Mouse (Mus musculus) left cerebral cortex, postnatal 10 days (tissue): ENCODE measurements around the gene Arid3b. TPM values are rescaled to one million over a fixed set of nuclear protein-coding genes. Genes with fewer than 3 reads are reported as not detected.

ENCODE experiments used
- DNase-seq, 2 experiments: peaks; one replicate each; pipeline ENCODE4 v3.0.0; 2021 to 2022; ENCODE audit warnings: low spot score in 2 of 2, mixed read lengths in 1 of 2; ENCODE audit errors: extremely low spot score in 1 of 2
- intact Hi-C: fragments of 180-260 bp; cut with DNase I; formaldehyde crosslinking; loops from one replicate; pipeline ENCODE4 v1.15.1; 2025
- total RNA-seq, 2 experiments: library from RNA; stranded (reverse); gene quantifications; 2 replicates each; pipeline ENCODE4 v1.2.3; 2021

The Arid3b gene
- total RNA-seq, 2 experiments from 2014 or later: 7.7 to 9.3 TPM

DNA sequence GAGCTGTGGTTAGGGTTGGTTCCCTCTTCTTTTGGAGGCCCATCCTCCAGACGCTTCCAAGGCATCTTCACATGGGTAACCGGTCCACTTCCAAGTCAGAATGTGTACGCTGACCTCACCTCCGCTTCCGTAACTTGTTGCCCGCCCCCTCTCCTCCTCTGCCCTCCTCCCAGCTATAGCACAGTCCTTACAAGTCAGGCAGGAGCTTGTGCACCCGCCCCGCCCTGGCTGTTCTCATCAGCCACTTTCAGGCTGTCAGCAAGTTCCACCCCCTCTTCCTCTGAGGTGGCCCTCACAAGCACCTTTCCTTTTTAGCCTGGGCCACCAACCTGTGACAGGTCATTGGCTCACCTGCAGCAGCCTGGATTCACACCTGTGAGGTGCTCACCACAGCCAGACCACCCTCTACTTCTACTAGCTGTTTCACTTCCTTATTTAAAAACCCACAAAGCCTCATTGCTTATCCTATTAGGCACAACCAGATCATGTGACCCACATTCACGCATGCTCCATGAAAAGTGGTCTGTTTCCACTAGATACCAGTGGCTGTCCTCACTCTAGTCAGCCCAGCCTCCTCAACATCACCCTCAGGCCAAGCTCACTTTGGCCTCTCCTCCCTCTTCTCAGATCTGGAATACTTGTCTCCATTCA, 36.1 kb downstream of the Arid3b start:
- intact Hi-C loops: no loop called here
- DNase-seq: no peak

DNA sequence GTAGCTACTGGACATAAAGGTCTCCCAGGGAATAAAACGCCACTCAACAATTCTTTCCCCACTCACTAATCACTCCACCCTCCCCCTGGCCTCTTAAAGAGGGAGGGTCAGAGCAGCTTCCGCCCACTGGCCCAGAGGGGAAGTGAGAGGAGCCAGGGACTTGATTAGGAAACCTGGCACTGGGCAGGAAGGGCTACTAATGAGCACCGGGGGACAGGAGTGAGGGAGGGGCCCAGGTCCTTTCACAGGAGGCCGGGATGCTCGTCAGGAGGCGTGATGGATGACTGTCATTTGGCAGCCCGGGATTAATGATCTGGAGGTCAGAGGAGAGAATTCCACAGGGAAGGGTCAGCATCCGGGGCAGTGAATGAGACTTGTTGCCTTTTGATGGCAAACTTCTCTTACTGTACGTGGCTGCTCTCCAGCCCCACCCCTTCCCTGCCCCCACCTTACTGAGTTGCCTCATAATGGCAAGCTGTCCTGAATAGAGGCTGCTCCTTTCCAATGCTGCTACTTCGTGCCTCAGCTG, 37.8 kb downstream of the Arid3b start:
- DNase-seq: peak in 1 of 2 experiments; percentile 47
- intact Hi-C loops: no loop called here

DNA sequence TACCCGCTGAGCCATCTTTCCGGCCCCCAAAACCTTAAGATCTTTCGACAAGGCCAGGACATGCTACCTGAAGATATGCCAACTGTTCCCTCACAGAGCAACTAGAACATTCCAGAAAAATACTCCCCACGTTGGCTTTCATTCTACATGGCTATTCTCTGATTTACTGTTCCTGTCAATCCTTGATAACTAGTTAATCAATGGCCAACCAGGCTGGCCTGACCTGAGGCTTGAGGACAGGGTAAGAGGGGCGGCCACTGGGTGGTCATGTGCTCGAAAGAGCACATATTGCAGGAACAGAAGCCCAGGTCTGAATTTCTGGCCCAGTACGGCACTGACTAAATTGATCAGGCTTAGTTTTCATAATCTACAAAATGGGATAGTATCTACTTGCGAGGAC, 39.1 kb downstream of the Arid3b start:
- no peak for DNase-seq
- intact Hi-C loops: no loop called here

DNA sequence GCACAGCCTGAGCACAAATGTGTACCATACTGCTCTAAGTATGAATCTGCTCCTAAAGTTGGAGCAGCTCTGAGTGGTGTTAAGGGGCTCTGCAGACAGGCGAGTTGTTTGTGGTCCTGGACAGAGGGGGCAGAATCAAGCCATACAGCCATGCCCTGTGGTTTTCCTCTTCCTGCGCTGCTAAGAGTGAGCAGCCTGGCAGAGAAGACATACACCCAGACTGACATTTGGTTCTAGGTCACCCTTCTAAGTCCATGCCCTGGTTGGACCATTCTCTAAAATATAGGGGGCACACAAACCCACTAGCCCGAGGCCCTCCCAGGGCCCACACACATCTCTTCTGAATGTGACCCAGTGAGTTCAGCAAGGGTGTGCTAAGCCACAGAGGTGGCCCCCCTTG, 46.9 kb downstream of the Arid3b start:
- intact Hi-C loops: no loop called here
- no peak for DNase-seq

DNA sequence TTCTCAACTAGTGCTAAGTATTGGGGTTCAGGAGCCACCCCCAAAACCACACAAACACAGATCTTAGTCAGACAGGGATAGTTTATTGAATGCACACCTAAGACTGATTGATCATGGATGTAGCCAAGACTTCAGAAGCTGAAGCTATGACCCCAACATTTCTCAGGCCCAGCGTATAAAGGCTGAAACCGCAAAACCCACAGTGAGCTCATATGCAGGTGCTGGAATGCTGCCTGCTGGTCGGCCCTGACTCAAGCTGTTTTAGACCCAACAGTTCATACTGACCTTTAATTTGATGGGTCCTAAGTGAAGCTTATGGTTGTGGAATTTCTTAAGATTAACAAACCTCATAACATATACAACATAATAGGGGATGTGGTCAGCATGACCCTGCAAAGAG, 53.9 kb downstream of the Arid3b start:
- DNase-seq: no peak
- intact Hi-C loops: no loop called here

DNA sequence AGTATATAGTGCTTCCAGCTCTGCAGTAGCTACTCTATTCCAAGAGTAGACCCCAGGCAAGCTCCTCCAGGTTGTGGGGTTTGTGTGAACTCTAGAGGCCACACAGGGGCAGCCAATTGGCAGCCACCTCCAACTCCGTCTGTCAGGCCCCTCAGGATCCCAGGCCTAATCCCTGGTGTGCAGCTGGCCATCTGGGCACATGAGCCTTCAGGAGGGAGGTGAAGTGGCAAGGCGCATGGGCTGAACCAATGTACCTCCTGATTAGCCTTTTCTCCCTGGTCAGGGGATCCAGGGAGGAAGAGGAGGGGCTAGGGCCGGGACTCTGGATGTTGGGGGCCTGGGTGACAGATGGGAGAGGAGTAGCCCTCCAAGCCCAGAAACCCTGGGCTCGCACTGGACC, 60.9 kb downstream of the Arid3b start:
- DNase-seq: no peak
- intact Hi-C loops: loop anchor here (5.0 kb wide), 1 partner anchor 127 kb away; no protein-coding TSS in a partner anchor

DNA sequence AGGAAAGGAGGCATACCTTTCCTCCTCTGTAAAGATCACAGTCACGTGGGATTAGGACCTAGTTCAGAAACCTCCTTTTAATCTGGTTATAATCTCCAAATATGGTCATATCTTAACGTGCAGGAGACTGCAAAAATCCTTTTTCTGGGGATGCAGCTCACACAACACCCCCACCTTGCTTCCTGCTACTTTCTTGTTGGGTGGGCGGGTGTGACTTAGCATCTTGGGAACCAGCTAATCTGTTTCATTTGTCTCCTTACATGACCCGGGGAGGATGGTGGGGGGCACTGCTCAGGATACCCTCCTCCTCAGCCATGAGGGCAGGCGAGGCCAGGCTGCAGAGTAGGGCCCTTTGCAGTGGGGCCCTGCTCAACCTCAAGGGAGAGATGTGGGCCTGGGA, 61.6 kb downstream of the Arid3b start:
- intact Hi-C loops: loop anchor here (5.0 kb wide), 1 partner anchor 127 kb away; no protein-coding TSS in a partner anchor
- peak; percentile 40 to 65 for DNase-seq

DNA sequence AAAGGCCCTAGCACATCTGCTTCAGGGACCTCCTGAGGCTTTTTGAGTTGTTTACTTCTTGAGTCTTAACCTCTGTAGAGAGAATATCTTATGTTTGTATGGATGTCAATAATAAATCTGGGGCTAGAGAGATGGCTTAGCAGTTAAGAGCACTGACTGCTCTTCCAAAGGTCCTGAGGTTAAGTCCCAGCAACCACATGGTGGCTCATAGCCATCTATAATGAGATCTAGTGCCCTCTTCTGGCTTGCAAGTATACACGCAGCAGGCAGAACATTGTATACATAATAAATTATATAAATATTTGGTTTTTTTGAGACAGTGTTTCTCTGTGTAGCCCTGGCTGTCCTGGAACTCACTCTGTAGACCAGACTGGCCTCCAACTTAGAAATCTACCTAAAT, 62.4 kb downstream of the Arid3b start:
- DNase-seq: no peak
- intact Hi-C loops: no loop called here

DNA sequence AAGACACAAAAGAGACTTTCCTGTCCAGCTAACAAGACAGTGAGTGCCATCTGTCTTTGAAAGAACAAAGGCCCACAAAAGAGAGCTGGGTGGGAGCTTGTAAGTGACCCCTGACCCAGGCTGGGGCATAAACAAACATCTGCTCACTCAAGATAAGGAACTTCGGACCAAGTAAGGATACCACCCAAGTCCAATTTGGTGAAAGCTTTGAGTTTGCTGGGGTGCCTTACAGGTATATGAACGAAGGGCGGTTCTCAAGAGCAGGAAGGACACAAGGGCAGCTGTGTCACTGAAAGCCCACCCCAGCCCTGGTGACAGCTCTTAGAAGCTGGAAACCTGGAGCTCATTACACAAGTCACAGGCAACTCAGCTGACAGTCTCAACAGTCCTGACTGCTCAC, 62.8 kb downstream of the Arid3b start:
- no peak for DNase-seq
- intact Hi-C loops: no loop called here

DNA sequence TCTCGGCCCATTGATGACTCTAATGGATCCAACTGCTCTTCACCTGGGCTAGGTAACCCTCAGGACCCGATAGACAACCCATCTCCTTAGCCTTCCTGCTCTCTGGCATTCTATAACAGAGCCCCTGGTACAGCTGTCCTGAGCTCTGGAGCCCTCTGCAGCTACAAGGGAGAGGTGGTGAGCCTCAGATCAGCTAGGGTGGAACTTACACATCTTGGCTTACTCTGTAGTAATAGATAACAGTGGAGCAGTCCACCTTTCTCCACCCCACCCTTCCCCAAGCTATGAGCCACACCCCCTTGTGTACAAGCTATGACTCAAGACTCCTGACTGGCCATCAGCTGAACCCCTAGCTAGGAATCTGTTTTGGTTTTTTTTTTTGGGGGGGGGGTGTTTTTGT, 65.8 kb downstream of the Arid3b start:
- intact Hi-C loops: no loop called here
- DNase-seq: no peak

DNA sequence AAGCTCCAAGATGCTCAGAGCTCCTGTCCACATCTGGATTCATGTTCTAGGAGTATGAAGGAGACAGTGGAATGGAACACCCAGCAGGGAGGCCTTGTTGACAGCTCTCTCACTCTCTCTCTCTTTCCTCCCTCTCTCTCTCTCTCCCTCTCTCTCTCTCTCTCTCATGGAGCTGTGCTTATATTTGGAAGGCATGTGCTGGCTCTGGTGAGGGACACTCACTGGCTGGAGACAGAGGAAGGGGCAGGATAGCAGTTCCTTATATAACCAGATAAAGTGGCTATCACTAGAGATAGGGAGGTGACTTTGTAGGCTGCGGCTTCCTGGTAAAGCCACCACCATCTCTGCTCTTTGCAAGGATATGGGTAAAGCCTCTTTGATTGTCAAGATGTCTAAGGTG, 66.4 kb downstream of the Arid3b start:
- intact Hi-C loops: no loop called here
- DNase-seq: no peak

DNA sequence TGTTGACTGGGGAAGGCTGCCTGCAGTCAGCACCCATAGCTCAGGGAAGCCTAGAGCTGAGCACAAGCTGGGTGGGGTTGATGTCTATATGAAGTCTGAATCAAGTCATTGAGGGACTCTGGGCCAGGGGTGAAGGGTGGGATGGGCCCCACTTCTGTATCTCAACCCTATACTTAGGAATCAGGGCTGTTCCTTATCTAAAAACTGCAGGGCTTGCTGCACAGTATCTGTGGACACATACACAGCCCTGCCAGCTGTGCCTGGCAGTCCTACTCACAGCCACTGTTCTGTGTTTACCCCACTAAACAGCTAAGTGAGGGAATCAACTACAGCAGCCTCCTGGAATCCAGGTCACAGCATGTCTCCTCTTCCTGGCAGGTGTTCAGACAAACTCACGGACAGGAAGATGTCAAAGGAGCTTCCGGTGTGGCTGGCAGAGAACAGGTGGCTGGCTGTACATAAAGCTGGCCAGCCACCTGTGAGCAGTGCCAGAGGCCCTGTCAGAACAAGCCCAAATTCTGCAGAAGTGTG, 67.0 kb downstream of the Arid3b start:
- intact Hi-C loops: loop anchor here (5.0 kb wide), 1 partner anchor 68 kb away; the partner anchor contains the start of gene Arid3b

DNA sequence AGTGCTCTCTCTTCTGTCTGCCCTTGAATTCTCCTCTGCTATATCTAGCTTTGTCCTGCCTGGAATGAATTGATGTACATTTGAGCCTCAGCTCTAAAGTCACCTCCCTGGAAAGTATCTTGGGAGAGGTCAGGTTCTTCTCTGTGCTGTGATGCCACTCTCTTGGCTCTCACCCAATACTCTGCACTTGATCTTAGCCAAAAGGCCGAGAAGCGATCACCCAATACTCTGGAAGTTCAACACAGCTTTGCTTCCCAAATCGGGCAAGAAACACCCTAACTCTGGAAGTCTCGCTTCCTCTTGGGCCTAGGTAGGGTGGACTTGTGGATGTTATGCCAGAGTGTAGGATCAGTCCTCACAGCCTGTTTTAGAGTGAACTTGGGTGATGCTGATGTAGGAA, 69.4 kb downstream of the Arid3b start:
- no peak for DNase-seq
- intact Hi-C loops: loop anchor here (5.0 kb wide), 1 partner anchor 70 kb away; the partner anchor contains the start of gene Arid3b

More for the DNA sequence above, 67.0 kb downstream of the Arid3b start:
- DNase-seq: no peak

DNA sequence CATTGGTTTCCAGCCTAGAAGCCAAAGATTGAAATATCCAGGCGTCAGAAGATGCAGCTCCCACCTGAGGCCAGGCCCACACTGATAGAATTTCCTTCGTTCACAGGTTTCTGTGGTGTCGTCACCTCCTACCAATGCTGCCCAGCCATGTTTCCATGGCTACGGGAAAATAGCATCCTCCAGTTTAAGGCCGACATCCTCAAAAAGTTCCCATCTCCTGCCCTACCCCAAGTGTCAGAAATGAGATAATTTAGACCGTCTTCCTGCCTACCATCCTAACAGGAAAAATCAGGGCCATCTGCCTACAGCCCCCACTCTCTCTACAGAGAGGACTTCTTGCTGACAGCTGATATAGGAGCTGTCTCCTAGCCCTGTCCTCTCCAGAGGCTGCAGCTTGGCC, 70.2 kb downstream of the Arid3b start:
- intact Hi-C loops: loop anchor here (5.0 kb wide), 1 partner anchor 71 kb away; the partner anchor contains the start of gene Arid3b

DNA sequence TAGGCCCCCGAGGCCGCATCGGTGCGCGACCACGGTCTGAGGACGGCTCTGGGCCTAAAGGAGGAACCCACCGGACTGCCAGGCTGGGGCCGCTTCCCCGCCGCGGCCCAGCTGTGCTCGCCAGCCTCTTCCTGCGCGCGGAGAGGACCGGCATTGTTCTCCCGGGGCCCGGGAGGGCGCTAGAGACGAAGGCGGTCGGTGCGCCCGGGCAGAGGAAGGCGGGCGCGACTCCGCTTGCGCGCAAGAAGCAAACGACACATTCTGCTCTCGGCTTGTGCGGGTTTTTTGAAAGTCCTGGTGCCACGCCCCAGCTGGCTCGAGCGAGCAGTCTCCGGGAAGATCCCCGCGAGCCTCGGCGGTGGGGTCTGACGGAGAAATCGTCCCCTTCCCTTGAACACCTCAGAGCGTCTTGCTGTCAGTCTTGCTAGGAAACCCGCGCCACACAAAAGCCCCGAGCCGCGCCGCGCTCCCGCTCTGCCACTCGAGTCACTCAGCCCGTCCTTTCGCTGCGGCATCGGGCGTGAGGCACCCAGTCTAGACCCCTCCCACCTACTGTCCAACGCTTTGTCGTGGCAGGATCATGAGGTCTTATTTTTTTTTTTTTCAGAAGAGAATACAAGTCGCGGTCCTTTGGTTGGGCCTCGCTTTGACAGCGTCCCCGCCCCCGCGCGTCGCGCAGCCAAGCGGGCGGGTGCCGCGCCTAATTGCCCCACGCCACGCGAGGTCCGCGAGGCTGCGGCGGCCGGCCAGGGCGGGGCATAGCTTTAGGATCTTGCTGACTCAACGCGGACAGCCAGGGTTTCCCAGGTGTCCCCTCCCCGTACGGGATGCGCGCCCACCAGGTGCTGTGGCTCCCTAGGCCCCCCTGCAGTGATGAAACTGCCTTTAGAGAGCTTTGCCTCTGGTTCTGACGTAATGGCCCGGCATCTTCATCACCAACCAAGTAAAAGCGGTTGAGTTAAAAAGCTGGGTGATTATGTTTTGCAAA, 70.9 kb downstream of the Arid3b start, which contains the start of gene Clk3:
Gene Clk3 (minus strand): TSS at position 497 of the 988 bp plus-strand sequence.
- intact Hi-C loops: loop anchor here (5.0 kb wide), 1 partner anchor 72 kb away; the partner anchor contains the start of gene Arid3b

More for the DNA sequence above, 70.2 kb downstream of the Arid3b start:
- DNase-seq: no peak

DNA sequence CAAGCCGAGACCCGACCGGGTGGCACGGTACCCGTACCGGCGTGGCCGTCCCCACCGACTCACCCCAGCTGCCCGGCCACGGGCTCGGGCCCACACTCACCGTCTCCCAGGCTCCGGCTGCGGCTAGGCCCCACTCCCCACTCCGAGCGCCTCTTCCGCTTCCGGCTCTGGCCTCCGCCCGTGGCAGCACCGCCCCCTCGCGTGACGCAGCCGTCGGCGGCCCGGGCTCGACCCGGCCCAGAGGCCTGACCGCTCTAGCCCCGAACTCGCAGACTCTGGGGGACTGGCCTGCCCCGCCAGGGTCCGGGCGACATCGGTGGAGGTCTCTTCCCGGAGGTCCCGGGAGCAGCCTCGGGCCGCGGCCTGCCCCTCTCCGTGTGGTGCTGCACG, 71.6 kb downstream of the Arid3b start:
- peak; percentile 89 to 97 for DNase-seq
- intact Hi-C loops: loop anchor here (5.0 kb wide), 3 partner anchors 72 to 232 kb away; partner anchors contain the start of genes Arid3b and Ubl7

More for the DNA sequence above, 70.9 kb downstream of the Arid3b start, which contains the start of gene Clk3:
- peak; percentile 73 to 89 for DNase-seq

DNA sequence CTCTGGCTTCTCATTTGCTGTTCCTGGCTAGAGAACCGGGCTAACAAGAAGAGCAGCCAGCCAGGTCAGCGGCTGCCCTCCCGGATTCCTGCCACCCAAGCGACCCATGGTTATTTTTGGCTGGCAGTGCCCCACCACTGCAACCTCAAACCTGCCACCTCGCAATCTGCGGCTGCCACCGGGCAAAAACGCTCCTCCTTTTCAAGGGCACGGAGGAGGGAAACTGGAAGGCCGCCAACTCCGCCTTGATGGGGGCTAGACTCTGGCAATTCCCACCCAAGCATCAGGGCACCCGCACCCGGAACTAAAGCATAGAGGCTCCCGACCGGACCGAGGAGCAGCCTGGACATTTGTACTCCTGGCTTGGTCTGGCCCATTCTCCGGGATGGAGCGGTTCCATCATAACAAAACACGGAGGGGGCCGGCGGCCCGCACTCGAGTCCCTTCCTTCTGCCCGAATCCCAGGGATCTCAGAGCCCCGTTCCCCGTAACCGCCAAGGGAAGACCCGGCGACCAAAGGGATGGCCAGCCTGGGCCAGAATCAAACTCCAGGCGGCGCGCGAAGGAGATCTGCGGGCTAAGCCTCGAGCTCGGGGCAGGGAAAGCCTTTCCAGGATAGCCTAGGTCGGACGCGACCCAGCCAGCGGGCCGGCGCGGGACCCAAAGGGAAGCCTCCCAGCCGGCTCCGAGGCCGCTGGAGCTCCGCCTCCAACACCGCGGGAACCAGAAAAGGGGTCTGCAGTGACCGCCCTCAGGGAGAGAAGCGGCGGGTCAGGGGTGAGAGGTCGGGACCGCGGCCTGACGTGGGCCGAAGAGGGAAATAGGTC, 72.2 kb downstream of the Arid3b start:
- intact Hi-C loops: loop anchor here (5.0 kb wide), 2 partner anchors 148 to 233 kb away; partner anchors contain the start of gene Ubl7
- peak; percentile 69 to 89 for DNase-seq

DNA sequence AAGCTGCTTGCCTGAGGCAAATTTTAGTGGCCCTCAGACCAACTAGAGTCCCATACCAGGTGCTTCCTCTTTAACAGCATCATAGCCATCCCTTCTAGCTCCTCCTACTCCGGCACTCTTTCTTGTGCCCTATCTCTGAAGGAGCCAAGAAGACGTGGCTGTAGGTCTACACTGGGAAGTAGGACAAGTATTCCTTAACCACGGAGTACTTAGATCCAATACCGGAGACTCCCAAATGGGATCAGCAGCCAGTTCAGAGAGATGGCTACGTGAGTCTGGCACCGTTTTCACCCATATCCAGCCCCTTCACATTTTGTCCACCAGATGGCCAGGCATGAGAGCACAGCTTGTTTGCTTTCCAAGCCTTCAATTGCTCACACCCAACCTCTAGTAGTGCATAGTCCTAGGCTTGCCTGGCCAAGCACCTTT, 74.0 kb downstream of the Arid3b start:
- intact Hi-C loops: loop anchor here (5.0 kb wide), 2 partner anchors 150 to 235 kb away; partner anchors contain the start of gene Ubl7
- DNase-seq: peak in 1 of 2 experiments; percentile 56
